Mouse (Mus musculus) limb, embryonic 11.5 days (tissue): ENCODE measurements around the gene Cct2. TPM values are rescaled to one million over a fixed set of nuclear protein-coding genes. Genes with fewer than 3 reads are reported as not detected.

Experiments used
- ATAC-seq: fragments of 200-750 bp; cut with Nextera tagmentation; 2 replicates; pipeline ENCODE4 v1.8.0; 2017; ENCODE audit warnings: low read depth; ENCODE audit not compliant: insufficient number of reproducible peaks, low FRiP score, low TSS enrichment
- DNase-seq: peaks from one replicate; pipeline ENCODE4 v3.0.0-alpha.2; 2015; ENCODE audit warnings: low spot score
- H3K27ac ChIP-seq: fragments of 300-500 bp; sonication (generic); replicated peaks from 2 replicates; pipeline ENCODE4 v1.5.1; 2014; ENCODE audit warnings: low read depth, mild to moderate bottlenecking, low read length
- H3K27me3 ChIP-seq: fragments of 300-500 bp; sonication (generic); 2 replicates; pipeline ENCODE4 v1.6.1; 2014; ENCODE audit warnings: mild to moderate bottlenecking, low read length, mixed read lengths; ENCODE audit not compliant: control insufficient read depth, insufficient read depth
- H3K36me3 ChIP-seq: fragments of 300-500 bp; sonication (generic); 2 replicates; pipeline ENCODE4 v1.6.1; 2014; ENCODE audit warnings: mild to moderate bottlenecking, low read length, moderate library complexity, mixed read lengths; ENCODE audit not compliant: control insufficient read depth, insufficient read depth
- H3K4me1 ChIP-seq: fragments of 300-500 bp; sonication (generic); 2 replicates; pipeline ENCODE4 v1.6.1; 2014; ENCODE audit warnings: low read length, mixed read lengths; ENCODE audit not compliant: control insufficient read depth, insufficient read depth
- H3K4me2 ChIP-seq: fragments of 300-500 bp; sonication (generic); 2 replicates; pipeline ENCODE4 v1.6.1; 2014; ENCODE audit warnings: low read depth, mild to moderate bottlenecking, moderate library complexity; ENCODE audit not compliant: severe bottlenecking
- H3K4me3 ChIP-seq: fragments of 300-500 bp; sonication (generic); 2 replicates; pipeline ENCODE4 v1.5.1; 2014; ENCODE audit warnings: low read depth, low read length
- H3K9ac ChIP-seq: fragments of 300-500 bp; sonication (generic); 2 replicates; pipeline ENCODE4 v1.6.1; 2014; ENCODE audit warnings: mild to moderate bottlenecking, low read length
- H3K9me3 ChIP-seq: fragments of 300-500 bp; sonication (generic); 2 replicates; pipeline ENCODE4 v1.6.1; 2016; ENCODE audit warnings: low read length; ENCODE audit not compliant: control insufficient read depth
- WGBS: fragments of 180-500 bp; shearing (Covaris S2); extraction: QIAGEN DNeasy Blood & Tissue Kit; methylation state at CpG from one replicate; pipeline ENCODE4 v1.1.7; 2014; 5-methylcytosine and 5-hydroxymethylcytosine counted together
- polyA plus RNA-seq: library from polyadenylated mRNA; unstranded; fragments of >200 nt; fragmentation: Nextera tagmentation; extraction: Ambion mirVana; gene quantifications from 2 replicates; pipeline ENCODE4 v1.2.1, GENCODE M21; 2014

The Cct2 gene
- 360 and 362 TPM in 2 replicates for polyA plus RNA-seq

GRCm38 (mm10) chr10:117063254-117064021, at the start of gene Cct2:
Cct2 (minus strand) TSS chr10:117063814.
- peak within 1 kb of the TSS; percentile 77 for H3K4me2 ChIP-seq

DNA sequence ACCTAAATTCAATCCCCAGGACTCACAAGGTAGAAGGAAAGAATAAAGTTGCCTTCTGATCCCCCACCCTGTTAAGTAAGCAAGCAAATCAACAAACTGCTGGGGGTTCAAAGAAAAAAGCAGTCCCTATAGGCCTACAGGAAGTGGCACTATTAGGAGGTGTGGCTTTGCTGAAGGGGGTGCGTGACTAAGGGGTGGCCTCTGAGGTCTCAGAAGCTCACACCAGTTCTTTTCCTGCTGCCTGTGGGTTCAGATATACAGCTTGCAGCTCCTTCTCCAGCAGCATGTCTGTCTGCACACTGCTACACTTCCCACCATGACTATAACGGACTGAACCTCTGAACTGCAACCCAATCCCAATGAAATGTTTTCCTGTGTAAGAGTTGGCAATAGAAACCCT, 48.9 kb upstream of the Cct2 start:
- H3K36me3 ChIP-seq, result no peaks in the 10 kb centered on the region
- no peak for DNase-seq
- no peak overlapping the region for H3K4me3 ChIP-seq
- H3K9me3 ChIP-seq, result no peaks in the 10 kb centered on the region
- no peak overlapping the region for H3K27ac ChIP-seq
- H3K9ac ChIP-seq, result no peak overlapping the region
- WGBS, result 25% methylated on average over 2 of the region's 2 CpGs
- H3K4me1 ChIP-seq, result peaks cover 7% of the 10 kb centered on the region
- no peak for ATAC-seq
- no peaks in the 10 kb centered on the region for H3K27me3 ChIP-seq
- H3K4me2 ChIP-seq, result no peak overlapping the region

More at GRCm38 (mm10) chr10:117063254-117064021, at the start of gene Cct2:
- Histone ChIP-seq H3K36me3 (peaks cover 21% of the 10 kb centered on the region), H3K27me3 (no peaks in the 10 kb centered on the region), H3K9me3 (no peaks in the 10 kb centered on the region), H3K9ac (peak within 1 kb of the TSS; percentile 89), H3K27ac (peak within 1 kb of the TSS; percentile 86), H3K4me3 (peak within 1 kb of the TSS; percentile 98), H3K4me1 (no peaks in the 10 kb centered on the region)
- peak; percentile 97 for DNase-seq
- ATAC-seq, result peak; percentile 92
- under 1% methylated on average over 67 of the region's 68 CpGs for WGBS

DNA sequence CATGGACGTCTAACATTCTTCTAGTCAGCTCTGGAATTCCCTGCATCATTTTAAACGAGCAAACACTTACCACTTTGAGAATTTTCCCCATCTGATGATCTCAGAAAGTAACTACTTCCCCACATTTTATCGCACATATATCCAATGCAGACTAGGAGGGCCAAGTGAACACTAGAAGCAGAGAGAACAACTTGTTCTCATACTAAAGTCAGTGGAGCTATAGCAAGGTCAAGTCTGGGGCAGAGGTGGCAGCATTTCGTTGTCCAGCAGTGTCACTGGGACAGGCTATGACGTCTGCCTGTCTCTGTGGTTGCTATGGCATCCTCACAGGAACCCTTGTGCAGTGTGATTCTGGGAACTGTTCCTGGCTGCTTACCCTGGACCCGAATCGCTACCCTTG, 47.8 kb upstream of the Cct2 start:
- Histone ChIP-seq H3K4me1 (peaks cover 7% of the 10 kb centered on the region), H3K4me2 (no peak overlapping the region), H3K9ac (no peak overlapping the region), H3K9me3 (no peaks in the 10 kb centered on the region), H3K27me3 (no peaks in the 10 kb centered on the region), H3K4me3 (no peak overlapping the region), H3K36me3 (no peaks in the 10 kb centered on the region), H3K27ac (no peak overlapping the region)
- WGBS, result 79% methylated on average over 7 of the region's 7 CpGs
- no peak for ATAC-seq
- DNase-seq, result no peak

DNA sequence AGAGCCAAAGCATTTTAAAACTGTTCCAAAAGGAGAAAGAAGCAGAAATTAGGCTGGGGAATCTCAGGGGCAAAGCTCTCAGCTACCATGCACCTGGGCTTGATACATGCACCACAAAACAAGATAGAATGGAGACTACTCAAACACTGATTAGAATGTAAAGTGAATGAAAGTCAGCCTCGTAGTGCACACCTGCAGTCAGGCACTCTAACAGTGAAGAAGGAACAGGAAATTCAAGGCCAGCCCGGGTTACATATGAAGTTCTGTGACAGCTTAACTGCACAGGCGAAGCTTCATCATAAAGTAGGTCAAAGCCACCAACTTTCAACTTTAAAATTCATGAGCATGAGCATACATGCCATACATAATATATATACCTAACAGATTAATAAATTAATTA, 46.7 kb upstream of the Cct2 start:
- no peak for ATAC-seq
- DNase-seq, result no peak
- Histone ChIP-seq H3K4me3 (no peak overlapping the region), H3K9ac (no peak overlapping the region), H3K27ac (no peak overlapping the region), H3K27me3 (no peaks in the 10 kb centered on the region), H3K36me3 (no peaks in the 10 kb centered on the region), H3K4me2 (no peak overlapping the region), H3K9me3 (no peaks in the 10 kb centered on the region), H3K4me1 (peaks cover 7% of the 10 kb centered on the region)
- 74% methylated on average over 3 of the region's 3 CpGs for WGBS

GRCm38 (mm10) chr10:117106686-117107085, 43.1 kb upstream of the Cct2 start:
- no peaks in the 10 kb centered on the region for H3K9me3 ChIP-seq
- no peak overlapping the region for H3K4me2 ChIP-seq
- H3K36me3 ChIP-seq, result no peaks in the 10 kb centered on the region
- 14% methylated on average over 3 of the region's 3 CpGs for WGBS
- H3K4me1 ChIP-seq, result peaks cover 4% of the 10 kb centered on the region; the same call in 1 of the 2 replicates
- no peak for ATAC-seq
- no peak overlapping the region for H3K27ac ChIP-seq
- DNase-seq, result no peak
- H3K4me3 ChIP-seq, result no peak overlapping the region
- H3K9ac ChIP-seq, result no peak overlapping the region
- H3K27me3 ChIP-seq, result no peaks in the 10 kb centered on the region

GRCm38 (mm10) chr10:117106244-117106643, 42.6 kb upstream of the Cct2 start:
- no peaks in the 10 kb centered on the region for H3K36me3 ChIP-seq
- 9% methylated on average over 4 of the region's 4 CpGs for WGBS
- H3K4me1 ChIP-seq, result peaks cover 4% of the 10 kb centered on the region; the same call in 1 of the 2 replicates
- H3K27me3 ChIP-seq, result no peaks in the 10 kb centered on the region
- H3K9ac ChIP-seq, result no peak overlapping the region
- DNase-seq, result no peak
- H3K9me3 ChIP-seq, result no peaks in the 10 kb centered on the region
- no peak overlapping the region for H3K4me3 ChIP-seq
- H3K4me2 ChIP-seq, result no peak overlapping the region
- no peak overlapping the region for H3K27ac ChIP-seq
- ATAC-seq, result no peak

- H3K36me3 ChIP-seq, result no peaks in the 10 kb centered on the region
- 84% methylated on average over 4 of the region's 4 CpGs for WGBS
- peaks cover 4% of the 10 kb centered on the region; the same call in 1 of the 2 replicates for H3K4me1 ChIP-seq
- ATAC-seq (no peak), DNase-seq (no peak)
- no peaks in the 10 kb centered on the region for H3K9me3 ChIP-seq
- no peak overlapping the region for H3K27ac ChIP-seq
- no peak overlapping the region for H3K4me3 ChIP-seq
- H3K27me3 ChIP-seq, result no peaks in the 10 kb centered on the region
- H3K4me2 ChIP-seq, result no peak overlapping the region
- no peak overlapping the region for H3K9ac ChIP-seq
These were observed 41.4 kb upstream of the Cct2 start for GRCm38 (mm10) chr10:117105015-117105414.

- Histone ChIP-seq H3K27me3 (no peaks in the 10 kb centered on the region), H3K9me3 (no peaks in the 10 kb centered on the region), H3K27ac (no peak overlapping the region), H3K9ac (no peak overlapping the region), H3K4me2 (no peak overlapping the region), H3K4me3 (no peak overlapping the region), H3K4me1 (peaks cover 4% of the 10 kb centered on the region; the same call in 1 of the 2 replicates), H3K36me3 (no peaks in the 10 kb centered on the region)
- no peak for DNase-seq
- no peak for ATAC-seq
These were observed 40.4 kb upstream of the Cct2 start for GRCm38 (mm10) chr10:117103854-117104598.
